Mouse (Mus musculus) cortical plate, adult 2 months (tissue): ENCODE results near the gene Faf2.

Source experiments
- CTCF ChIP-seq: fragments of 200-500 bp; IDR thresholded peaks from 2 replicates; pipeline ENCODE4 v1.5.1; 2011; ENCODE audit warnings: mild to moderate bottlenecking, control low read depth, low read length; ENCODE audit not compliant: insufficient read depth; ENCODE audit errors: extremely low read depth
- POLR2A ChIP-seq: fragments of 200-500 bp; IDR thresholded peaks from 2 replicates; pipeline ENCODE4 v1.6.1; 2011; ENCODE audit warnings: mild to moderate bottlenecking, low read length, control low read depth; ENCODE audit not compliant: insufficient read depth; ENCODE audit errors: extremely low read depth

GRCm38 (mm10) chr13:54691737-54692136, 70.2 kb downstream of the Faf2 start:
- TF ChIP-seq POLR2A (no peak), CTCF (no peak)
